Mouse (Mus musculus) hindbrain, embryonic 16.5 days (tissue): ENCODE measurements around the gene Cmtm5. TPM values are rescaled to one million over a fixed set of nuclear protein-coding genes. Genes with fewer than 3 reads are reported as not detected.
"Not testable (repeated sequence)": the region's sequence is repeated elsewhere in the genome, so short reads cannot be mapped to it uniquely, and the experiment has no call there.

ENCODE experiments used
- ATAC-seq: fragments of 200-750 bp; cut with Nextera tagmentation; 2 replicates; pipeline ENCODE4 v1.8.0; 2017; ENCODE audit warnings: moderate TSS enrichment, moderate library complexity
- H3K27ac ChIP-seq: fragments of 300-500 bp; sonication (generic); 2 replicates; pipeline ENCODE4 v1.5.1; 2014; ENCODE audit warnings: low read depth, mild to moderate bottlenecking, control low read depth, low read length, moderate library complexity
- H3K27me3 ChIP-seq: fragments of 300-500 bp; sonication (generic); replicated peaks from 2 replicates; pipeline ENCODE4 v1.6.1; 2014; ENCODE audit warnings: low read length; ENCODE audit not compliant: control insufficient read depth, insufficient read depth
- H3K36me3 ChIP-seq: fragments of 300-500 bp; sonication (generic); 2 replicates; pipeline ENCODE4 v1.6.1; 2014; ENCODE audit warnings: mild to moderate bottlenecking, low read length, moderate library complexity, mixed read lengths; ENCODE audit not compliant: control insufficient read depth, insufficient read depth
- H3K4me1 ChIP-seq: fragments of 300-500 bp; sonication (generic); 2 replicates; pipeline ENCODE4 v1.6.1; 2014; ENCODE audit warnings: low read depth, low read length; ENCODE audit not compliant: control insufficient read depth, insufficient read depth
- H3K4me2 ChIP-seq: fragments of 300-500 bp; sonication (generic); 2 replicates; pipeline ENCODE4 v1.6.1; 2014; ENCODE audit warnings: mild to moderate bottlenecking, low read length, control low read depth, moderate library complexity
- H3K4me3 ChIP-seq: fragments of 300-500 bp; sonication (generic); 2 replicates; pipeline ENCODE4 v1.5.1; 2014; ENCODE audit warnings: mild to moderate bottlenecking, low read length, control low read depth, moderate library complexity
- H3K9ac ChIP-seq: fragments of 300-500 bp; sonication (generic); 2 replicates; pipeline ENCODE4 v1.6.1; 2014; ENCODE audit warnings: low read depth, mild to moderate bottlenecking, control low read depth, low read length, moderate library complexity
- H3K9me3 ChIP-seq: fragments of 300-500 bp; sonication (generic); 2 replicates; pipeline ENCODE4 v1.6.1; 2014; ENCODE audit warnings: mild to moderate bottlenecking, low read length, moderate library complexity; ENCODE audit not compliant: control insufficient read depth
- WGBS: fragments of 180-500 bp; shearing (Covaris S2); extraction: QIAGEN DNeasy Blood & Tissue Kit; methylation state at CpG from one replicate; pipeline ENCODE4 v1.1.7; 2014; 5-methylcytosine and 5-hydroxymethylcytosine counted together
- polyA plus RNA-seq: library from polyadenylated mRNA; unstranded; fragments of >200 nt; fragmentation: Nextera tagmentation; extraction: Ambion mirVana; gene quantifications from 2 replicates; pipeline ENCODE4 v1.2.1, GENCODE M21; 2015

Gene Cmtm5
- polyA plus RNA-seq, 1 experiment from 2014 or later: 28.5 TPM

DNA sequence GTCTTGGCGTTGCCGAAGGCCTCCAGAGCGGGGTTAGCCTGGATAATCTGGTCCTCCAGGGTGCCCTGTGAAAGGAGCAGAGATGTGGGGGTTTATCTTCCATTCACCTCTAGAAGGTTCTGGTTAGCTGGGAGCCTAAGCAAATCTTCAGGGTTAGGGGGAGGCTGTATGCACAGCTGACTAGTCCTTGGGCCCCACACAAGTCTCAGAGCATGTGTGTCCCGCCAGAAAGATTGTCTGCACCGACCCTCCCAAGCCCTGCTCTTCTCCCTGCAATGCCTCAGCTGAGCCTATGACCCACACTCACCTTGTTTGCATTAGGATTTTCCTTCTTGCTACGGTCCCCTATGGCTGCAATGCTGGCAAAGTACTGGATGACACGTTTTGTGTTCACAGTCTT, 26.7 kb downstream of the Cmtm5 start:
- no peak overlapping the region for H3K27ac ChIP-seq
- H3K36me3 ChIP-seq: no peaks in the 10 kb centered on the region
- ATAC-seq: no peak
- H3K9me3 ChIP-seq: no peaks in the 10 kb centered on the region
- H3K27me3 ChIP-seq: no peaks in the 10 kb centered on the region
- H3K4me3 ChIP-seq: no peak overlapping the region
- H3K9ac ChIP-seq: no peak overlapping the region
- no peak overlapping the region for H3K4me2 ChIP-seq
- 87% methylated on average over 7 of the region's 7 CpGs for WGBS
- H3K4me1 ChIP-seq: no peaks in the 10 kb centered on the region

GRCm38 (mm10) chr14:54963727-54964126, 27.7 kb downstream of the Cmtm5 start:
- H3K4me3 ChIP-seq: no peak overlapping the region
- 81% methylated on average over 11 of the region's 11 CpGs for WGBS
- H3K27me3 ChIP-seq: no peaks in the 10 kb centered on the region

DNA sequence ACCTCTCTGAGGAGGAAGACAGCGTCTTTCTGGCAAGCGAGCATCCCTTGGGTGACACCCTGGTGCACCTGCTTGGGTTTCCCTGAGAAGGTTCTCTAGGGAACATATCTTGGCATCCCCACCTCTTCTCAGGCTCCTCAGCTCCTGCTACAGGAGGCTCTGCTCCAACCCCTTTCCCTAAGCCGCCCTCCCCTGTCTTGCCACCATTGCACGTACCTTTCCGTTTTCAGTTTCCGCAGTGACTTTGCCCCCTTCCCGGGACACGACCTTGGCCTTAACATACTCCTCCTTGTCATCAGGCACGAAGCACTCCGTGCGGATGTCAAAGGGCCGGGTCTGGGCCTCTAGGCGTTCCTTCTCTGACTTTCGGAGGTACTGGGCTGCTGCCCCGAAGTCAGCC, 29.0 kb downstream of the Cmtm5 start:
- WGBS: 81% methylated on average over 15 of the region's 15 CpGs
- ATAC-seq: no peak
- no peak overlapping the region for H3K9ac ChIP-seq

More at GRCm38 (mm10) chr14:54963727-54964126, 27.7 kb downstream of the Cmtm5 start:
- no peak for ATAC-seq
- no peak overlapping the region for H3K9ac ChIP-seq
- no peaks in the 10 kb centered on the region for H3K4me1 ChIP-seq
- no peak overlapping the region for H3K27ac ChIP-seq
- H3K9me3 ChIP-seq: no peaks in the 10 kb centered on the region
- no peaks in the 10 kb centered on the region for H3K36me3 ChIP-seq
- H3K4me2 ChIP-seq: no peak overlapping the region

DNA sequence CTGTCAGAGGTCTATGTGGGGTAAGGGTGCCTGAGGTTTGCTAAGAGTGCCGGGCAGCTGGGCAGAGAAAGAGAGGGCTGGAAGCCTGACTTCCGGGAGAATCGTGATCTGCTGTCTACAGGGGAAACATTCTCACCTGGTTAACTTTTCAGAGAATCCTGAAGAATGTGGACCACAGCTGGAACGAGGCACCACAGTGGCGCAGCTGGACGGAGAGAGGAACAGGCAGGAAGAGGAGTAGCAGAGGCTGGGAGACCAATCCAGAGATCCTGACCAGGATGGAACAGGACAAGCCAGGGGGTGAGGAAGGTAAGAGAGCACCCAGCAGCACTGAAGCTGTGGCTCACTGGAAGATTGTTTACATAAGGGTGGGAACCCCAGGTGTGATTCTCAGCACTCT, 29.6 kb downstream of the Cmtm5 start:
- Histone ChIP-seq H3K36me3 (no peaks in the 10 kb centered on the region), H3K4me1 (no peaks in the 10 kb centered on the region), H3K4me3 (no peak overlapping the region), H3K9me3 (no peaks in the 10 kb centered on the region), H3K4me2 (no peak overlapping the region), H3K27me3 (no peaks in the 10 kb centered on the region), H3K9ac (no peak overlapping the region), H3K27ac (no peak overlapping the region)
- no peak for ATAC-seq
- 76% methylated on average over 6 of the region's 6 CpGs for WGBS

More for the DNA sequence above, 29.0 kb downstream of the Cmtm5 start:
- no peaks in the 10 kb centered on the region for H3K27me3 ChIP-seq
- H3K4me1 ChIP-seq: no peaks in the 10 kb centered on the region
- no peak overlapping the region for H3K27ac ChIP-seq
- H3K36me3 ChIP-seq: no peaks in the 10 kb centered on the region
- H3K4me2 ChIP-seq: no peak overlapping the region
- H3K9me3 ChIP-seq: no peaks in the 10 kb centered on the region
- no peak overlapping the region for H3K4me3 ChIP-seq

DNA sequence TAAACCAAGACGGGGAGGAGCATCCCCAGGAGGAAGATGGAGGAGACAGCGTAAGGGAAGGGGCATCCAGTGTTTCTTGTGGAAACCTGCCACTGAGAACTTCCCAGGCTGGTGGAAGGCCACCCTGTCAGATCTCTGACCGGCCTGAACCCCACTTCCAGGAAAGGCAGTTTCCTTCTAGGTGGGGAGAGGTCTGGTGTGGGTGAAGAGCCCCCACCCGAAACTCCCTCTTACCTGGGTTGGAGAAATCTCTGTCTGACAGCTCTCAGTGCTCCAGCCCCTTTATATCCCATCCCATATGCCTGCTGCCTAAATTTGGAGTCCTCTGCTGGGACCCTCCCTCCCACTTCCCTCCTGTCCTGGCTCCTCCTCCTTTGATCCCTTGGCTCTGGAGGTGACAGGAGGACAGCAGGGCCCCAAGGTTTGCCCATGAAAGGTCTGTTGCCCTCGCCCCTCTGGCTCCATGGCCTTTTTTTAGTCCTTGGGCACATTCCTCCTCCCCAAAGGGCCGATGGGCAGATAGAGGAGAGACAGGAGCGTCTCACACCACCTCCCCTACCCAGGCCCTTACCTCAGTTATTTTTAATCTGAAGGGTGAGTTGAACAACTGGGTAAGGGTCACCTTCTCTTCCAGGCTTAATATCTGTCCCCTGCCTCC, 30.4 kb downstream of the Cmtm5 start, which contains the start of gene Myh6:
Gene Myh6, minus strand, starts transcription at position 608 of the 658 bp plus-strand sequence.
- no peak within 1 kb of the TSS for H3K27ac ChIP-seq
- no peaks in the 10 kb centered on the region for H3K4me1 ChIP-seq
- H3K4me3 ChIP-seq: no peak within 1 kb of the TSS
- no peaks in the 10 kb centered on the region for H3K9me3 ChIP-seq
- H3K4me2 ChIP-seq: no peak within 1 kb of the TSS
- no peaks in the 10 kb centered on the region for H3K27me3 ChIP-seq
- no peak for ATAC-seq
- no peaks in the 10 kb centered on the region for H3K36me3 ChIP-seq
- 79% methylated on average over 7 of the region's 7 CpGs for WGBS
- no peak within 1 kb of the TSS for H3K9ac ChIP-seq

DNA sequence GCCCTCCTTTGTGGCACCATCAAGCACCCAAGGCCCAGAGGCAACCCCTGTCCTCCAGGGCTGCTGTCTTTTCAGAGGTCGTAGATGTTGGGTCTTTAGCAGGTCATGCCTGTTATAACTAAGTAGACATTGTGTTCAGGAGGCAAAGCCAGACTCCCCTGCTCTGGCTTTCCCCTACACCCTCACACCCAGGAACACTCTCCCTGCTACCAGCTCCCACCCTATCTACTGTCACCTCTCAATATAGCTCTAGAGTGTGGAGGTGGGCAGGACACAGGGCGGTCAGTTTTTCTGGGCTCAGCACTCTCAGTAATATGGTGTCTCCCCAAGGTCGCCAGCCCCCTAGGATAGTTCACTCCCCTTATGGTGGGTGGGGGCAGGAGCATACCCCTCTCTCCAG, 31.8 kb downstream of the Cmtm5 start:
- H3K4me3 ChIP-seq: no peak overlapping the region
- no peak for ATAC-seq
- H3K9me3 ChIP-seq: no peaks in the 10 kb centered on the region
- H3K27ac ChIP-seq: no peak overlapping the region
- H3K9ac ChIP-seq: no peak overlapping the region
- no peak overlapping the region for H3K4me2 ChIP-seq
- no peaks in the 10 kb centered on the region for H3K36me3 ChIP-seq
- H3K4me1 ChIP-seq: no peaks in the 10 kb centered on the region
- 88% methylated on average over 3 of the region's 3 CpGs for WGBS
- H3K27me3 ChIP-seq: no peaks in the 10 kb centered on the region

DNA sequence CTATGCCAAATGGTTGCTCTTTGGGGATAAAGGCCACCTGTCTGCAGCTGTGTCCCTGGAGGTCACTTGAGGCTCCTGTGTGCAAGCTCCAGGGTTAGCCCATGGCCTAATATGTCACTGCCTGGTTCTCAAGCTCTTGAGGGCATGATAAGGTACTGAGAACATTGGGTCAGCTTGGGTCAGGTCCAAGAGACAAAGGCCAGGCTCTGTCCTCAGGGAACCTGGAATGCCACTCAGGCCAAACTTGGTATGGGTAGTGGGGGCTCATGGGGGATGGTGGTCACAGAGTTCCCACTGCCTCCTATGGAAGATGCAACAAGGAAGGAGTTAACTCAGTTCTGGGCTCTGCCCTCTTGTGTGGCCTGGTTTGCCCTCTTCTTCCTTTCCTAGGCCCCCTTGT, 32.3 kb downstream of the Cmtm5 start:
- Histone ChIP-seq H3K4me2 (no peak overlapping the region), H3K4me1 (0 out of 2 replicates have a peak, but pooled peaks cover under 1% of the 10 kb centered on the region), H3K9ac (no peak overlapping the region), H3K9me3 (no peaks in the 10 kb centered on the region), H3K4me3 (no peak overlapping the region), H3K36me3 (no peaks in the 10 kb centered on the region), H3K27ac (no peak overlapping the region), H3K27me3 (no peaks in the 10 kb centered on the region)
- no peak for ATAC-seq

DNA sequence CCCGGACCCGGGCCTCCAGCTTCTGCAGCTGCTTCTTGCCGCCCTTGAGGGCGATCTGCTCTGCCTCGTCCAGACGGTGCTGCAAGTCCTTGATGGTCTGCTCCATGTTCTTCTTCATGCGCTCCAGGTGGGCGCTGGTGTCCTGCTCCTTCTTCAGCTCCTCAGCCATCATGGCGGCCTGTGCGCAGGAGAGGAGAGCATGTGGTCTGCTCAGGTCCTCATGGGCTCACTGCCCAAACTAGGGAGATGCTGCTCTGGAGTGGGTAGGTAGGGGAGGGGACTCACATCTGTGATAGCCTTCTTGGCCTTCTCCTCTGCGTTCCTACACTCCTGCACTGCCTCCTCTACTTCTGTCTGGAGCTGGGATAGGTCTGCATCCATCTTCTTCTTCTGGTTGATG, 36.7 kb downstream of the Cmtm5 start:
- not testable (repeated sequence) for H3K27me3 ChIP-seq, H3K9ac ChIP-seq, H3K9me3 ChIP-seq, H3K27ac ChIP-seq, ATAC-seq, H3K4me2 ChIP-seq, H3K4me3 ChIP-seq, H3K36me3 ChIP-seq
- peaks cover 12% of the 10 kb centered on the region for H3K4me1 ChIP-seq
- 97% methylated on average over 8 of the region's 11 CpGs for WGBS

GRCm38 (mm10) chr14:54974068-54974791, 38.2 kb downstream of the Cmtm5 start:
- peak overlapping the region; percentile 85 for H3K27ac ChIP-seq
- H3K4me2 ChIP-seq: no peak overlapping the region
- no peaks in the 10 kb centered on the region for H3K36me3 ChIP-seq

More at GRCm38 (mm10) chr14:54974068-54974791, 38.2 kb downstream of the Cmtm5 start:
- Histone ChIP-seq H3K9me3 (no peaks in the 10 kb centered on the region), H3K4me3 (no peak overlapping the region), H3K4me1 (peaks cover 12% of the 10 kb centered on the region), H3K9ac (peak overlapping the region; percentile 40; the same call in 1 of the 2 replicates), H3K27me3 (no peaks in the 10 kb centered on the region)
- ATAC-seq: peak; percentile 84
- 59% methylated on average over 6 of the region's 6 CpGs for WGBS
